Mouse (Mus musculus) R1 (cell line): ENCODE measurements around the gene Spo11.

ENCODE experiments used
- DNase-seq: peaks from one replicate; pipeline ENCODE4 v3.0.0-alpha.2; 2018; ENCODE audit warnings: low read depth, low spot score

Gene Spo11

GRCm38 (mm10) chr2:173030591-173031338 is 53.3 kb downstream of the Spo11 start:
- DNase-seq: no peak

- no peak for DNase-seq
Measured at GRCm38 (mm10) chr2:173033531-173033930, 56.0 kb downstream of the Spo11 start.

GRCm38 (mm10) chr2:173034998-173035397 is 57.5 kb downstream of the Spo11 start:
- DNase-seq: no peak

GRCm38 (mm10) chr2:173035653-173036052 is 58.2 kb downstream of the Spo11 start:
- DNase-seq: no peak

- no peak for DNase-seq
Measured at GRCm38 (mm10) chr2:173036055-173036454, 58.6 kb downstream of the Spo11 start.

GRCm38 (mm10) chr2:173036611-173037010 is 59.1 kb downstream of the Spo11 start:
- no peak for DNase-seq

- no peak for DNase-seq
Measured at GRCm38 (mm10) chr2:173037347-173037746, 59.8 kb downstream of the Spo11 start.

GRCm38 (mm10) chr2:173037827-173038607 is 60.5 kb downstream of the Spo11 start:
- no peak for DNase-seq

GRCm38 (mm10) chr2:173039041-173039440 is 61.5 kb downstream of the Spo11 start:
- DNase-seq: no peak

GRCm38 (mm10) chr2:173040803-173041202 is 63.3 kb downstream of the Spo11 start:
- no peak for DNase-seq

GRCm38 (mm10) chr2:173041242-173041641 is 63.7 kb downstream of the Spo11 start:
- DNase-seq: no peak

- DNase-seq: no peak
Measured at GRCm38 (mm10) chr2:173041893-173042292, 64.4 kb downstream of the Spo11 start.

GRCm38 (mm10) chr2:173042504-173043162 is 65.1 kb downstream of the Spo11 start:
- no peak for DNase-seq
